Mouse (Mus musculus) thymus, adult 2 months (tissue): ENCODE results near the gene Chid1.

ENCODE experiments used
- CTCF ChIP-seq: fragments of 200-500 bp; IDR thresholded peaks from 2 replicates; pipeline ENCODE4 v1.5.1; 2012; ENCODE audit warnings: mild to moderate bottlenecking, control low read depth, low read length, moderate library complexity, borderline replicate concordance; ENCODE audit not compliant: control insufficient read depth, poor library complexity, insufficient read depth; ENCODE audit errors: extremely low read depth
- POLR2A ChIP-seq: fragments of 200-500 bp; IDR thresholded peaks from 2 replicates; pipeline ENCODE4 v1.6.1; 2012; ENCODE audit warnings: mild to moderate bottlenecking, low read length, control low read depth, moderate library complexity; ENCODE audit not compliant: control insufficient read depth, poor library complexity, insufficient read depth; ENCODE audit errors: extremely low read depth

DNA sequence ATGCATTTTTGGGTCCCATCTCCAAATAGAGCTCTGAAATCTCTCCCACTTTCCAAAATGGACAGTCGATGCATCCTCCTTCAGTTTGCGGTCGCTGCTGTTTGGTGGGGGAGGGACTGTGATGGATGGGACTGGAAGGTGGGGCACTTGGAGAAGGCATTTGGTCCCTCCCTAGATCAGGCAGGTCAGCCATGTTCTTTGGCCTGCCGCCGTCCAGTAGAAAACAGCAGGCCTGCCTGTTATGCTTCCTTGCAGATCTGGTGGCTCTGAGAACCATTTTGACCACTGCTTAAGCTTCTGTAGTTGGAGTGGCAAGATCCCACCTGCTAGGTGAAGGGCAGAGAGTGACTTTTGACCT is 71.5 kb downstream of the Chid1 start:
- TF ChIP-seq CTCF (no peak), POLR2A (no peak)
